Mouse (Mus musculus): ENCODE measurements around the gene Slc10a3. TPM values are rescaled to one million over a fixed set of nuclear protein-coding genes. Genes with fewer than 3 reads are reported as not detected.
A peak's percentile ranks its signal among the peaks of the same experiment; 100 is the strongest.
"Not testable (repeated sequence)": the region's sequence is repeated elsewhere in the genome, so short reads cannot be mapped to it uniquely, and the experiment has no call there.

Slc10a3 gene
- 1 to 10 TPM; 2.1 to 3.2 TPM for total RNA-seq (2021)
- long read RNA-seq, experiment 1, partial matches to known transcripts: 0 of 2 reads
- long read RNA-seq, experiment 1, other reads (novel, unspliced or antisense): 0 of 2 reads
- long read RNA-seq, experiment 2, partial matches to known transcripts: 0 of 4 reads
- long read RNA-seq, experiment 2, other reads (novel, unspliced or antisense): 0 of 4 reads

DNA sequence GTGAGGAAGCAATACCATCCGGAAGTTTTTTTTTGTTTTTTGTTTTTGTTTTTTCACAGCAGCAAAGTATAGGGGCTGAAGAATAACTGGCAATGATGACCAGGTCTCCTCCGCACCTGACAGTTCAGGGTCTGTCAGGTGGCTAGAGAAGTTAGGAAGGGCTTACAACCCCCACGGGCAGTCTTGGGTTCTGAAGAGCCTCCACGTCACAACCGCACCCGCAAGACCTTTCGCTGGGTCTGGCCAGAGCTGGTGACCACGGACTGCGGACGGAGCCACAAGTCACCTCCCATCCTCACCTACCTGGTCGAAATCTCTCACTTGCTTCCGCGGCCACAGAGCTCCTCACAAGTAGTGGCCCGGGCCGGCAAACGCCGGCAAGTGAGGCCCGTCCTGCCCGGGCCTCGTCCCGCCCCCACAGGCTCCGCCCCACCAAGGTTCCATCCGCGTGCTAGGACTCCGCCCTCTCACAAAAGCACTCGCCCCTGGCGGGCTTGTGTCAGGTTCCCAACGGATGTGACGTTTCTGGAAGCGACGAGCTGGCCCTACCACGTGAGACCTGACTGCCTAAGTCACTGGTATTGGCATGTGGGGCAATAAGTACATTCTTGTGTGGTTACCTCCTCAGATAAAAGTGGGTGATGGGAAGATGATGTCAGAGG, at the start of gene Slc10a3, which contains the start of gene Ubl4a:
Gene Slc10a3 (minus strand): TSS at position 462 of the 662 bp plus-strand sequence.
Gene Ubl4a (minus strand): TSS at position 331 of the 662 bp plus-strand sequence.
- peak; percentile 78 to 79 for DNase-seq (ENCODE audit: low spot score in 2 of 2)
- intact Hi-C loops (cut with DNase I): no loop called here

DNA sequence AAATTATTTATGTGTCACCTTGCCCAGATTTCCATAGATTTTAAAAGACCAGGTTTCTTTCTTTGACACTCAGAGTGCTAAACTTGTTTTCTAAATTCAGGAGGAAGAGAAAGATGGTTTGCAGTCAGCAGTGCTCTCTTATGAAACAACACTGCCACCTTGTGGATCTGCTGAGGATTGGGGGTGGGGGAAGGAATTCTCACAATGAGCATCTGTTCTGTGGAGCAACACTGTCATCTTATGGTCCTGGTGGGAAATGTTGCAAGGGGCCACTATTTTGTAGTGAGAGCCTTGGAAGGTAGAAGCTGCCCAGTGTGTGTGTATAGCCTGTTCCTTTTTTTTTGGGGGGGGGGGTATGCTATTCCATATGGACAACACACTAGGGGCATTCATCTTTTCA, 40.2 kb upstream of the Slc10a3 start:
- peak; percentile 78 to 80 for DNase-seq (ENCODE audit: low spot score in 2 of 2)
- intact Hi-C loops (cut with DNase I): loop anchor here (1.0 to 5.0 kb wide), 2 partner anchors 165 to 446 kb away; partner anchors contain the start of gene Hcfc1

DNA sequence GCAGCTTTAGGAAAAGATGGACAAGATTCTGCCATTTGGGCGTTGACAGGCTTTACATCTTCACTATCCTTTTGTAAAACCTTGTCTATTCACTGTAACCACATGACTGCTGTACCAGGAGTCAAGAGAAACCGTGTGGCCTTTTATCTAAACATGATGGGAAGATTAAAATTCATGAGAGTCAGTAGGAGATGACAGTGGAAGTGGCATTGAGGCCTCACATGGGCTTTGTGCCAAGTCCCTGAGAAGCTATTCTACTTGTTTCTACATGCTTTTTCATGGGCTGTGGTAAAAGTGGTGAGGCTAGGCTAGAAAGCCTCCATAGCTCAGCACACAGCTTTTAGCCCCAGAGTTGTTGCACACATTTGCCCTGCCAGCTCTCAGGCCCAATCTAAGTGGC, 35.2 kb upstream of the Slc10a3 start:
- intact Hi-C loops (cut with DNase I): no loop called here
- no peak for DNase-seq (ENCODE audit: low spot score in 2 of 2)

DNA sequence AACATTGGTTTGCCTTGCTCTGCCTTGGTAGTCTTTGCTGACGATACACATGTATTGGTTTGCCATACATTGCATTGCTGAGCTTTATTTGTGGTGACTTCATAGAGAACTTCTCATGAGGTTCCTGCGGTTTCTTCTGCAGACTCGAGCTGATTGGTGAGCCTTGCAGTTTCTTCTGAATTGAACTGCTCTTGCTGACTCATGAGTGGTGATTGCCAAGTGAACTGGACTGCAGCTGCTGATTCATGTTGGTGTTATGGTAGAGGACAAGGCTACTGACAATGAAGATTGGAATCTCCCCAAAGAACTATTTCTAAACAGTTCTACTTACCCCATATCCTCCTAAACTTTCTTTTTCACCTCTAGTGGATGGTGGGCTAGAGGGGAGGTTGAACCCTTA, 27.0 kb upstream of the Slc10a3 start:
- intact Hi-C loops (cut with DNase I): no loop called here
- no peak for DNase-seq (ENCODE audit: low spot score in 2 of 2)

DNA sequence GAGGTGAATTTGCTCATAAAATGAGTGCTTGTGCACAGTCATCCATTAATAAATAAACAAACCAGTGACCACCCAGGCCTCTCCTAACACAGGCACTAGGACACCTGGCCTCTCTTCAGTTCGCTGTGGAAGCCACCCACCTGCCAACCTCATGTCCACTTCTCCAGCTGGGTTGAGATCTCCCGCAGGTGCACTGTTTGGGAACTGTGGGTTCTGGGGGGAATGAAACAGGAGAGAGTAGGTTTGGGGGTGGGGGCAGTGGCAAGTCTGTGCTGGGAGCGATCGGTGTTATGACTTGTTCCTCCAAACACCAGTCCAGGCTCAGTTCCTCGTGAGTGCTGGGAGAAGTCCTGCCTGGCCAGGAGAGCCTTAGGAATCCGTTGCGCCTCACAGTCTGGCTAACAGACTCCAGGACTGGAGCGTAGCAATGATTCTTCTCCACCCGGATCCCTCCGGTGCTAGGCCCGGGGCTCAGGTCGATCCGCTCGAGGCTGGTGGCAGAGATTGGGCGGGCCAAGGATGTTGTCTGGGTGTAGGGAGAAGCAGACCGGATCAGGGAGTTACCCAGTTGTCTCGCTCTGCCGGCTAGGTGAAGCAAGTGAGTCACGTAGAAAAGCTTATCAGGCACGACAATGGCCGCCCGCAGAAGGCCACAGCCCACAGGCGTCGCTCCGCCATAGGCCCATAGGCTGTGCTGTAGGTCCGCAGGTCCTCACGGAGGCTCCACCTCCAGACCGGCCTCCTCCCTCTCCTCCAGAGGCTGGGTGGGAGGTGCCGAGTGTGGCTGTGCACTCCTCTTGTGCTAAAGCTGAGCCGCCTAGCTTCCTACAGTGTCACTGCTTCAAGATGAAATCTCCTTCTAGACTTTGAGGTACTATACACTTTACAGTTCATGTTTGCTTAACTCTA, 19.6 kb upstream of the Slc10a3 start, which contains the start of the genes Fam3a and Ikbkg:
Gene Fam3a (minus strand): TSS at position 738 of the 909 bp plus-strand sequence.
Gene Ikbkg (plus strand): TSS at position 756 of the 909 bp plus-strand sequence.
- intact Hi-C loops (cut with DNase I): no loop called here
- DNase-seq (ENCODE audit: low spot score in 2 of 2): peak; percentile 80 to 83

DNA sequence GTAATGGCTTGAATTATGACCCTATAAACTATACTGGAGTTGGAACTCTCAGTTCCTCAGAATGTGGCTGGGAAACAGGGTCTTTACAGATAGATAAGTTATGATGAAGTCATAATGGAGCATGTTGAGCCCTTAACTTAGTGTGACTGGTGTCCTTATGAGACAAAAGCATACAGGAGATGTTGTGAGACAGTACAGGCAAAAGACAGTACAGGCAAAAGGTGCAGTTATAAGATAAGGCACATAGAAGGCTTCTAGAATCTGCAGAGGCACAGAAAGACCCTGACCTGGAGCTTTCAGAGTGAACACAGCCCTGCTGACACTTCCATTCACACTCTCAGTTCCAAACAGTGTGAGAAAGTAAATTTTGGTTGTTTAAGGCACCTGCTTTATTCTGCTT, 15.0 kb upstream of the Slc10a3 start:
- intact Hi-C loops (cut with DNase I): no loop called here
- DNase-seq (ENCODE audit: low spot score in 2 of 2): no peak

DNA sequence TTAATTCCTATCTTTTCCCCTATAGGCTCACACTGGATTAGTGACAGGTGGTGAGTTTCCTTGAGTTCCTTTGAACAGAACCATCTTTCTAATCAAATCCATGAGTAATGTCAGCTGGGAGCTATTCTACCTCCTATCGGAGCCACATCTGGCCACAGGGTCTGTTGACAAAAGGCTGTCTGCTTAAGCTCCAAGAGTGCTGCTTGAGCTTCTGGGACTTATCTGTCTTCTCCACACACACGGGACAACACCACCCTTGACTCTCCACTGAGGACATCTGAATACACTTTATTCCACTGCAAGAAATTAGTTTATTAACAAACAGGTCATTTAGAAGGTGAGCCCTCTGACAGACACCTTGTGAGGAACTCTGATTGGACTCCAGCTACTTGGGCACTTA, 11.3 kb upstream of the Slc10a3 start:
- no peak for DNase-seq (ENCODE audit: low spot score in 2 of 2)
- intact Hi-C loops (cut with DNase I): no loop called here

DNA sequence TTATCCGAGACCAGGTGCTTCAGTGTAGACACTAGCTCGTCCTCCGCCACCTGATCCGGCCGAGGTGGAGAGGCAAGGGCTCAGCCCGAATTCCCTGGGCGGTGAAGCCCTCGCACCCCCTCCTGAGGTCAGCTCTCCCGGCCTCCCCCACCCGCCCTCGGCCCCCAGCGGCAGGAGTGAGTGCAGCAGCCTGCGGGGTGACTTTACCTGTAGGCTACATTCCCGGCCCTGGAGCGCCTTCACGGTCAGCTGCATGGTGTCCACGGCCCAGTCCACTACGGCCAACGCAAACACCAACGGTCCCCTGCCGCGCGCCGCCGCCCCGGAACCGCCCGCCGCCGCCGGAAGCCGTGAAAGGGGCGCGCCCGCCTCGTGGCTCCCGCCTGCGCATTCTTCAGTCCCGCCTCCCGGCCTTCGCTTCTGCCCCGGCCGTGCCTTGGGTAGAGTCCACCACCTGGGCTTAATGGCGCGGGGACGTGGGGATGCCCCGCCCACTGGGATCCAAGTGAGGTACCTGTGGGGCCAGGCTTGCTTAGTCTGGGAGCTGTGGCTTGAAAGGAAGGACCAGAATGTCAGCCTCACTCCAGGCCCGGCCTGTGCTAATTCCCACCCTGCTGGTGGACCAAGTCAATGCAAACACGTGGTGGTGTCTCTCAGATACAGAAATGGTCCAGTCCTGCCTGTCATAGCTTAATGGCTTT, 4.8 kb downstream of the Slc10a3 start:
- DNase-seq (ENCODE audit: low spot score in 2 of 2): peak; percentile 15 to 54
- intact Hi-C loops (cut with DNase I): no loop called here

DNA sequence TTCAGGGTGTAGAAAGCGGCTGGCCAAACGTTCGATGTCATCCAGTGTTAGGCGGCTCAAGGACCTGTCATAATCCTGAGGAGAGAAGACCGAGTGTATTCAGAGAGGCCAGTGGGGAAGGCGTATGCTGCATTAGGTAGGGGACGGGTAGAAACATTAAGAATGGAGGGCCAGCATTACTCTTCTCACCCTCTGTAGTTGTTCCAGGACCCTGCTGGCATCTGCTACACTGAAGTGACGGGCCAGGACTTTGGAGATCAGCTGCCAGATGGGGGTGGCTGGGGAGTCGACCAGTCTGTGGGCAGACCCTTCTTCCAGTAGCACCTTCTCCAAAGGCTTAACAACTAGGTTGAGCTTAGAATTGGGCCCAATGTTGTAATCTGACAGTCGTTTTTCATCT, 5.6 kb downstream of the Slc10a3 start:
- intact Hi-C loops (cut with DNase I): no loop called here
- no peak for DNase-seq (ENCODE audit: low spot score in 2 of 2)

DNA sequence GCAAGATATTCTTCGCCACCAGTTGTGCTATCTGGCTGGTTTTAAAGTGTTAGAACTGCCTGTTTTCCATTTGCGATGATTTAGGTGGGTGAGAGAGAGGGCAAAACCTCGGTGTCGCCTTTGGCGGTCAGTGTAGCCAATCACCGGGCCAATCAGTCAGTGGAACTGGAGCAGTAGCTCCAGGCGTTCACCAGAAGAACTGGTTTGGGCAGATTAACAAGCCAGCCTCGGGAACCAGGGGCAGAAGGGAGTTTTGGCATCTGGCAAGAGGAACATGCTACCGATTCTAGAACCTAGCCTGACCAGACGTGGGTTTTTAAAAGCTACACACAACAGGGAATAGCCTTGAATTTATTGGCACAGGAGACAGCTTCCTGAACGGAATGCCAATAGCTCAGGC, 14.0 kb downstream of the Slc10a3 start:
- intact Hi-C loops (cut with DNase I): no loop called here
- DNase-seq (ENCODE audit: low spot score in 2 of 2): no peak

DNA sequence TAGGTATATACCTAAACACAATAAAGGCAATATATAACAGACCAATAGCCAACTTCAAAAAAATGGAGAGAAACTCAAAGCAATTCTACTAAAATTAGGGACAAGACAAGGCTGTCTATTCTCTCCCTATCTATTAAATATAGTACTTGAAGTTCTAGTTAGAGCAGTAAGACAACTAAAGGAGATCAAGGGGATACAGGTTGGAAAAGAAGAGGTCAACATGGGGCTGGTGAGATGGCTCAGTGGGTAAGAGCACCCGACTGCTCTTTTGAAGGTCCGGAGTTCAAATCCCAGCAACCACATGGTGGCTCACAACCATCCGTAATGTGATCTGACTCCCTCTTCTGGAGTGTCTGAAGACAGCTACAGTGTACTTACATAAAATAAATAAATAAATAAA, 16.1 kb downstream of the Slc10a3 start:
- intact Hi-C loops (cut with DNase I); DNase-seq (ENCODE audit: low spot score in 2 of 2): not testable (repeated sequence)

DNA sequence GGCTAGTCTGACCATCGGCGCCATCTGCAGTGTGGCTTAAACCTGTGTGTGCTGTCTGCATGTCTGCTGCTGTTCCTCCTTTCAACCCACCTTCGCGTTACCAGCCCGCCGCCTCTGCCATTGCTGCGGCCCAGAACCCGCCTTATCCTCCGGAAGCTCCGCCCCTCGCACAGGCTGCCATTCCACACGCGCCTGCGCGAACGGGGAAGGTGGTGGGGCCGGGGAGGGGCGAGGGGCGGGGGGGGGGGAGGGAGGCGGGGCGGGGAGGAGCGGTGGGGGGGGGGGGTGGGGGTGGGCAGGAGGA, 19.7 kb downstream of the Slc10a3 start, which contains the start of gene Lage3:
Gene Lage3 (minus strand): TSS at position 152 of the 304 bp plus-strand sequence.
- DNase-seq (ENCODE audit: low spot score in 2 of 2): peak; percentile 70 to 78
- intact Hi-C loops (cut with DNase I): no loop called here

DNA sequence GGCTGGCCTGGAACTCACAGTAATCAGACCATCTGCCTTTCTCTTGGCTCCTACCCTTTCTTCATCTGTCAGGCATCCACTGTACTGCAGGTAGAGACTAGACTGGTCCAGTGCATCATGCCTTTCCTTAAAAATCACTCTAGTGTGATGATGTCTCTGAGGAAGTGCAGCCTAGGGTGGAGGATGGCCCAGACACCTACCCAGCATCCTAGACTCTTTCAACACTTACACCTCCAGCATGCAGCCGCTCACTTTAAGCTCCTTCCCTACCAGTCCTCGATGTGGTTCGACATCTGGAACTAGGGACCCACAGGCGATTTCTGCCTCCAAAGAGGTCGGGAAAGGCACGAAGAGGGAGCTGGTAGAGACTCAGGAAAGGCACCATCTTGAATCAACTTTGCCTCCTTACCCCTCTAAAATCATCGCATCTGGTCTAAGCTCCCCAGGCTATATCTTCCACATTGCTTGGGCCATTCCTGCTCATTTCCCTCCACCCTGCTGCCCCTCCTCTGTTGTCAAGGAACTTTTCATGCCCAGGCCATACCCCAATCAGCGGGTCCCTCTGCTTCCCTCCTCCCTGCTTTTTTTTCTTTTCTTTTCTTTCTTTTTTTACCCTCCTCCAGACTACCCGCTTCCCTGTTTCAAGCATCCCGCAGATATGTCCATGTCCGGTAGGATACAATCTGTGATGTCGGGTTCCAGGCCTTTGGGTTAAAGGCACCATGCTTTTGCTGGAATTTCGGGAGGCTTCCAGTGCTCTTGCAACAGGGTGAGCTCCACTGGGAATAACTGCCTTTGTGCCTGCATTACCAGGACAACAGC, 20.3 kb downstream of the Slc10a3 start:
- intact Hi-C loops (cut with DNase I): no loop called here
- no peak for DNase-seq (ENCODE audit: low spot score in 2 of 2)

DNA sequence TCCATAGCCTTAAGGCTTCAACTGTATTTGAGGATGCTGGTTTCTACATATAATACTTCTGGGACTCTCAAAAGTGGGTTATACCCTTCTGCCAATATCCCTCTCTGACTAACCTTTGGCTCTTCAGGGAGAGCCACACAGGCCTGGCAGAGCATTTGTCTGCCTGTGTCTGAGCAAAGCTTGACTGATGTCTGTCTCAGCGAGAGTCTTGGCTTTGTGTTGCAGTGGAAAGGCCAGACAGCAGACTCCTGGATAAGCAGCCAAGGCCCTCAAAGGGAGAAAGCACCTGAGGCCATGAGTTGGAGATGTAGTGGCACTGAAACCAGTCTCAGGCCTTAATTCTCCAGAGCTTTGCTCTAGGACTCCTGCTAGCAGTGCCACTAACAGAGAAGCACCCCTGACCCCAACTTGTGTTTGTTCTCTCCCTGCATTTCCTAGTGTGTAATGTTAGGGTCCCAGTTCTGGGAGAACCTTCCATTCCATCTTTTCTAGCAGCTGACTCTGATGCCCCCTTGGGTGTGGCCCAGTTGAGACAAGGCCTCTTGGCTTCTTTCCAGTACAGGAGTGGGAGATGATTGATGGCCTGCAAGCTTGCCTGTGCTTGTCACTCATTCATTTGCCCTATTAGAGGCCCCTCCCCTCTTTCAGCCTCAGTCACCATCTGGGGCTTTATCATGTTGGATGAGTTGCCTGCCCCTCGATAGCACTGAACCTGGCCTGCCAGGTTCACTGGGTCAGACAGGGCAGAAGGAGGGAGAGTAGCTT, 42.8 kb downstream of the Slc10a3 start:
- no peak for DNase-seq (ENCODE audit: low spot score in 2 of 2)
- intact Hi-C loops (cut with DNase I): no loop called here

DNA sequence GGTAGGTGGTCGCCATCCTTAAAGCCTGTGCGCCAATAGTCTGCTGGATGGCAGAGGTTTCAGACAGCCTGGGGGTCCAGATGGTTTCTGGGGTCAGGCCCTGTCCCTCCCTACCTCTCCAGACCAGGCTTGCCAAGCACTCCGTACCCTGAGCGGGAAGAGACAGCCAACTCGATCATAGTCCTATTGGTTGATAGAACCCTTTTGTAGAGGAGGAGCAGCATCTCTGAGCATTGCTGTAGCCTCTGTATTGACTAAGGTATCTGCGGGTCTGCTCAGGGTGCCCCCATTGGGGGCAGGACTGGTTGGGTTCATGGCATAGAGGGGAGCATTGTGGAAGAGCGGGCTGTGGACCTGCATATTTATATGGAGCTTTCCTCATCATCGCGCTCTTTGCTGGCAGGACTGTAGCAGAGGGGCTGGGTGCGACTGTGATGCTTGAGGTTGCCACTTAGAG, 43.9 kb downstream of the Slc10a3 start:
- intact Hi-C loops (cut with DNase I): no loop called here

DNA sequence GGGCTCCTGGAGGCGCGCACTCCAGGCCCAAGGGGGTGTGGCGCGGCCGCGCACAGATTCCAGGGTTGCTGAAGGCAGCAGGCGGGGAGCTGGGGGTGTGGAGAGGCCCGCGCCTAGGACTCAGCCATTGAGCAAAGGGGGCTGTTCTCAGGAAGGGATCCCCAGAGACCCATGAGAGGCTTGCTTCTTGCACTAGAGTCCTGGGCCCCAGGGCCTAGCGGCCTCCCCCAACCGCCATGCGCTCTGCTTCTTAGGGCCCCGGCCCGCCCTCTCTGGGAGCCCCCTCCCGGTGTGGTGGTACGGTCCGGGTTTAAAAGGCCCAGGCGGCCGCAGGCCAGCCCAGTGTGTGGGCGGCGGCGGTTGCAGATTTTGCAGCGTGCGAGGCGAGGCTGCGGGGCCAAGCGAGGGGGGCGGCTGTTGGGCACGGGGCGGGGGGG, 44.4 kb downstream of the Slc10a3 start, which contains the start of gene Plxna3:
Gene Plxna3 (plus strand): TSS at position 342 of the 437 bp plus-strand sequence.
- peak; percentile 28 to 49 for DNase-seq (ENCODE audit: low spot score in 2 of 2)
- intact Hi-C loops (cut with DNase I): no loop called here

More for the DNA sequence above, 43.9 kb downstream of the Slc10a3 start:
- no peak for DNase-seq (ENCODE audit: low spot score in 2 of 2)
